Mouse (Mus musculus): ENCODE measurements around the gene Vmn1r29. TPM values are rescaled to one million over a fixed set of nuclear protein-coding genes. Genes with fewer than 3 reads are reported as not detected.
"Not testable (repeated sequence)": the region's sequence is repeated elsewhere in the genome, so short reads cannot be mapped to it uniquely, and the experiment has no call there.

Vmn1r29 gene
- not detected in 2 replicates for polyA plus RNA-seq (2014; fragmentation: Nextera tagmentation; extraction: Ambion mirVana)

DNA sequence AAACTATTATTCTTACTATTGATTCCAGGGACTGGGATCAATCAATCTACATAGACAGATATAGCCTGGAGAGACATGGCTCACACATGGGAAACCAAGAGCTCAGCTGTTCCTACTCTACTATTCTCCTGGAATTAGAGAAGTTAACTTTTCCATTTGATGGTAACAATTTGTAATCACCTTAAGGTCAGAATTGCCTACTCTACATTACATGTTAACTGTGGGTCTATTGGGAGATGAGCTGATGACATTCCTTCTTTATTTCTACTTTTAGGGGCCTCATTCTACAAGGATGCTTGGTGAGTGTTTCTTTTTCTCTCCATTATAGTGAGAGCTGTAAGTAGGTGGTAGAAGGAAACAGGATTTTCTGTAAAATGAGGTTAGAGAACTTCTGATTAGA, at the start of gene Vmn1r29:
Gene Vmn1r29 (plus strand): TSS at position 301 of the 400 bp plus-strand sequence.
- H3K36me3 ChIP-seq (ENCODE audit: control insufficient read depth, insufficient read depth, low read length) = no peaks in the 10 kb centered on the region
- H3K9ac ChIP-seq (replicated peaks; ENCODE audit: low read depth, low read length) = no peak within 1 kb of the TSS
- no peak within 1 kb of the TSS for H3K4me3 ChIP-seq (ENCODE audit: low read depth, low read length)
- no peaks in the 10 kb centered on the region for H3K9me3 ChIP-seq (ENCODE audit: control insufficient read depth, low read depth, low read length)
- H3K4me2 ChIP-seq (replicated peaks; ENCODE audit: low read depth, low read length) = no peak within 1 kb of the TSS
- H3K27ac ChIP-seq (ENCODE audit: low read length) = no peak within 1 kb of the TSS
- H3K27me3 ChIP-seq (ENCODE audit: control insufficient read depth, insufficient read depth, low read length) = no peaks in the 10 kb centered on the region
- no peak for ATAC-seq (ENCODE audit: insufficient number of reproducible peaks, insufficient read depth, low FRiP score, low read depth)
- no peaks in the 10 kb centered on the region for H3K4me1 ChIP-seq (ENCODE audit: control insufficient read depth, insufficient read depth, low read length)

DNA sequence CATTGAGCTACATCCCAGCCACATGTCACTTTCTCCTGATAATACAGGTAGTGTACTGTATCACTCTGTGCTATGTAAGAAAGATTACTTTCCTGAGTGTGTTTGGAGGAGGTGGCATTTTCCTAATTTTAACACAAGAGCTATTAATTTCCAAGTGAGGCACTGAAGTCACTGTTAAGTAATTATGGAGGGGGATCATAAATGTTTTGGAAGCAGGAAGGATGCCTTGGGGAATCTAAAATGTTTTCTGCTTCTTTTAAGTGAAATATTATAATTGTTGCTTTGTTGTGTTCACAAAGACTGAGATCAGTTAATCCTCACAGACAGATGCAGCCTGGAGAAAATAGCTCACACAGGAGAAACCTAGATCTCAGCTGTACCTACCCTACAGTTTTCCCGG, 39.6 kb upstream of the Vmn1r29 start, which contains the start of gene Vmn1r28:
Gene Vmn1r28 (plus strand): TSS at position 301 of the 400 bp plus-strand sequence.
- H3K27ac ChIP-seq (ENCODE audit: low read length) = no peak within 1 kb of the TSS
- no peaks in the 10 kb centered on the region for H3K9me3 ChIP-seq (ENCODE audit: control insufficient read depth, low read depth, low read length)
- no peak within 1 kb of the TSS for H3K9ac ChIP-seq (replicated peaks; ENCODE audit: low read depth, low read length)
- H3K4me2 ChIP-seq (replicated peaks; ENCODE audit: low read depth, low read length) = no peak within 1 kb of the TSS
- no peak within 1 kb of the TSS for H3K4me3 ChIP-seq (ENCODE audit: low read depth, low read length)
- H3K27me3 ChIP-seq (ENCODE audit: control insufficient read depth, insufficient read depth, low read length) = no peaks in the 10 kb centered on the region
- no peak for ATAC-seq (ENCODE audit: insufficient number of reproducible peaks, insufficient read depth, low FRiP score, low read depth)
- 88% methylated on average over 1 of the region's 1 CpGs for WGBS
- H3K4me1 ChIP-seq (ENCODE audit: control insufficient read depth, insufficient read depth, low read length) = no peaks in the 10 kb centered on the region
- no peaks in the 10 kb centered on the region for H3K36me3 ChIP-seq (ENCODE audit: control insufficient read depth, insufficient read depth, low read length)

DNA sequence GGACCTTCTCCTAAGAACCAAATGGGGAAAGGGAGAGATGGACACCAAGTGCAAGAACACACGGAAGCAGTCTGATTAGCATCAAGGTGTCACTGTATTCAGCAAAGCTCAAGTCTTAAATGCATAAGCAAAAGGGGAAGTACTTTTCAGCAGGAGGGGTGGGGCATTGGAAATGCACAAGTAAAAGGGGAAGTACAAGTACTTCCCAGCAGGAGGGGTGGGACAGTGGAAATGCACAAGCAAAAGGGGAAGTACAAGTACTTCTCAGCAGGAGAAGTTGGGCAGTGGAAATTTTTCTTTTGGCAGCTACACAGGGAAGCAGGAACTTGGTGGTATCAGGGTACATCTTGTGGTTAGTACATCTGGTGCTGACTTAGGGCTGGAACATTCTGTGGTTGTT, 21.7 kb upstream of the Vmn1r29 start:
- 92% methylated on average over 1 of the region's 1 CpGs for WGBS
- H3K9ac ChIP-seq (replicated peaks; ENCODE audit: low read depth, low read length); H3K4me1 ChIP-seq (ENCODE audit: control insufficient read depth, insufficient read depth, low read length); H3K27ac ChIP-seq (ENCODE audit: low read length); H3K36me3 ChIP-seq (ENCODE audit: control insufficient read depth, insufficient read depth, low read length); H3K27me3 ChIP-seq (ENCODE audit: control insufficient read depth, insufficient read depth, low read length); ATAC-seq (ENCODE audit: insufficient number of reproducible peaks, insufficient read depth, low FRiP score, low read depth); H3K4me3 ChIP-seq (ENCODE audit: low read depth, low read length); H3K9me3 ChIP-seq (ENCODE audit: control insufficient read depth, low read depth, low read length); H3K4me2 ChIP-seq (replicated peaks; ENCODE audit: low read depth, low read length): not testable (repeated sequence)

DNA sequence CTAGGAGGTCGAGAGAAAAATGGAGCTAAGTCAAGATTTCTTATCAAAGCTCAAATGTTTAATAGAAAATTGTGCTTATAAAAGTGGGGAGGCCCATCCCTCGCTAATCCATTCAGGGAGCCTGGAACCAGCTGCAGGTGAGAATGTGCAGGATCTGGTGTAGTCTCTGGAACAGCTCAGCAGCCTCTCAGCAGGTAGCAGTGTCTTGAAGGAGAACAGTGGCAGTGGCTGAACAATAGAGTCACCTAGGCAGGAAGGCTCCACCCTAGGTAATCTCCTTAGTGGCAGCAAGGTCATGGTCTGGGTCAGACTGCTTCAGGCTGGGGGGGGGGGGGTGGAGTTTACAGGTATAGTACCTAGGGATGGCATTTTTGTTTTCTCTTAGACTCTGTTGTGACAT, 9.1 kb upstream of the Vmn1r29 start:
- Histone ChIP-seq H3K9ac (replicated peaks; ENCODE audit: low read depth, low read length) (no peak overlapping the region), H3K9me3 (ENCODE audit: control insufficient read depth, low read depth, low read length) (no peaks in the 10 kb centered on the region), H3K27ac (ENCODE audit: low read length) (no peak overlapping the region), H3K4me1 (ENCODE audit: control insufficient read depth, insufficient read depth, low read length) (no peaks in the 10 kb centered on the region), H3K4me2 (replicated peaks; ENCODE audit: low read depth, low read length) (no peak overlapping the region), H3K4me3 (ENCODE audit: low read depth, low read length) (no peak overlapping the region), H3K36me3 (ENCODE audit: control insufficient read depth, insufficient read depth, low read length) (no peaks in the 10 kb centered on the region), H3K27me3 (ENCODE audit: control insufficient read depth, insufficient read depth, low read length) (no peaks in the 10 kb centered on the region)
- WGBS = 69% methylated on average over 2 of the region's 2 CpGs
- ATAC-seq (ENCODE audit: insufficient number of reproducible peaks, insufficient read depth, low FRiP score, low read depth) = no peak

DNA sequence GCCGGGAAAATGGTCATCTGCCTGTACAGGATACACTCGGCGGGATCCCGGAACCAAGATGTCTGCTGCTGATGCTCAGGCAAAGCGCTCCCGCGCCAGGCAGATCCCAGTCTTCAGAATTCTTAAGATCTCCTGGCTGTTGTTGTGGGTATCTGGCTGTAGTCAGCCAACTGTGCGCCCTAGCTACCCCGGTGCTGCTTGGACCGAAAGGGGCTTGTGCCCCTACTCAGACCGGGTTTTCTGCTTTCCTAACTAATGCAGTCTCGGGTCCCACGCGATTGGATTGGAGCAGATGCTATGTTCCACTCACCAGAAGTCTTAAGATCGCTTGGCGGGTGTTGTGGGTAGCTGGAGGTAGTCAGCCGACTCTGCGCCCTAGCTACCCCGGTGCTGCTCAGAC, 2.8 kb upstream of the Vmn1r29 start:
- H3K4me3 ChIP-seq (ENCODE audit: low read depth, low read length); H3K27me3 ChIP-seq (ENCODE audit: control insufficient read depth, insufficient read depth, low read length); ATAC-seq (ENCODE audit: insufficient number of reproducible peaks, insufficient read depth, low FRiP score, low read depth); H3K9me3 ChIP-seq (ENCODE audit: control insufficient read depth, low read depth, low read length); H3K36me3 ChIP-seq (ENCODE audit: control insufficient read depth, insufficient read depth, low read length); H3K4me2 ChIP-seq (replicated peaks; ENCODE audit: low read depth, low read length); H3K9ac ChIP-seq (replicated peaks; ENCODE audit: low read depth, low read length); H3K27ac ChIP-seq (ENCODE audit: low read length); H3K4me1 ChIP-seq (ENCODE audit: control insufficient read depth, insufficient read depth, low read length): not testable (repeated sequence)
- WGBS = 81% methylated on average over 19 of the region's 19 CpGs

DNA sequence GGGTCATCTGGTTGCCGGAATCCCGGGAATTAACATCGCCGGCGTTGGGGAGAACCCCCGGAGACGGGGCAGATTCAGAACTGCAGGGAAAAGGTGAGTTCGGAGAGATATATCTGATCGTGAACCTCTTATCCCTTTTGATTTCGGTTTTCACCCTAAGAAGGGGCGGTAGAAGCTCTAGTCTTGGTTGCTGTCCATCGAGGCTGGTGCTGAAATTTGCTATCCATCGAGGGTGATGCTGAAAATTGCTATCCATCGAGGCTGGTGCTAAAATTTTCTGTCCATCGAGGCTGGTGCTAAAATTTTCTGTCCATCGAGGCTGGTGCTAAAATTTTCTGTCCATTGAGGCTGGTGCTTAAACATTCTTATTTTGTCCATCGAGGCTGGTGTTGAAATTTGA, 29.3 kb downstream of the Vmn1r29 start:
- not testable (repeated sequence) for H3K9ac ChIP-seq (replicated peaks; ENCODE audit: low read depth, low read length); H3K4me1 ChIP-seq (ENCODE audit: control insufficient read depth, insufficient read depth, low read length); H3K4me2 ChIP-seq (replicated peaks; ENCODE audit: low read depth, low read length); H3K9me3 ChIP-seq (ENCODE audit: control insufficient read depth, low read depth, low read length); H3K27ac ChIP-seq (ENCODE audit: low read length); H3K27me3 ChIP-seq (ENCODE audit: control insufficient read depth, insufficient read depth, low read length); H3K36me3 ChIP-seq (ENCODE audit: control insufficient read depth, insufficient read depth, low read length); ATAC-seq (ENCODE audit: insufficient number of reproducible peaks, insufficient read depth, low FRiP score, low read depth); H3K4me3 ChIP-seq (ENCODE audit: low read depth, low read length)
- 76% methylated on average over 16 of the region's 17 CpGs for WGBS

Other genes with a start within 250 kb of the Vmn1r29 start
- not detected in 2 replicates for gene Vmn1r27, start 82.7 kb upstream of the Vmn1r29 start, polyA plus RNA-seq (2014; fragmentation: Nextera tagmentation; extraction: Ambion mirVana)
- gene Vmn1r28, start 39.5 kb upstream of the Vmn1r29 start, polyA plus RNA-seq (2014; fragmentation: Nextera tagmentation; extraction: Ambion mirVana) = not detected in 2 replicates
- gene Vmn1r30, start 141.8 kb downstream of the Vmn1r29 start, polyA plus RNA-seq (2014; fragmentation: Nextera tagmentation; extraction: Ambion mirVana) = not detected in 2 replicates
- not detected in 2 replicates for gene Vmn1r31, start 173.8 kb downstream of the Vmn1r29 start, polyA plus RNA-seq (2014; fragmentation: Nextera tagmentation; extraction: Ambion mirVana)

Data from stomach, embryonic 14.5 days (tissue).